Mouse (Mus musculus) hindbrain, embryonic 10.5 days (tissue): ENCODE measurements around the gene Cercam. TPM values are rescaled to one million over a fixed set of nuclear protein-coding genes. Genes with fewer than 3 reads are reported as not detected.

Source experiments
- DNase-seq: peaks from one replicate; pipeline ENCODE4 v3.0.0-alpha.2; 2017; ENCODE audit warnings: low spot score
- H3K27ac ChIP-seq: fragments of 300-500 bp; sonication (generic); 2 replicates; pipeline ENCODE4 v1.5.1; 2016; ENCODE audit warnings: mild to moderate bottlenecking, moderate library complexity
- H3K27me3 ChIP-seq: fragments of 300-500 bp; sonication (generic); 2 replicates; pipeline ENCODE4 v1.6.1; 2016; ENCODE audit warnings: mild to moderate bottlenecking; ENCODE audit not compliant: poor library complexity, insufficient read depth, severe bottlenecking
- H3K36me3 ChIP-seq: fragments of 300-500 bp; sonication (generic); 2 replicates; pipeline ENCODE4 v1.6.1; 2016; ENCODE audit warnings: mild to moderate bottlenecking, moderate library complexity
- H3K4me1 ChIP-seq: fragments of 300-500 bp; sonication (generic); replicated peaks from 2 replicates; pipeline ENCODE4 v1.6.1; 2016; ENCODE audit warnings: mild to moderate bottlenecking
- H3K4me3 ChIP-seq: fragments of 300-500 bp; sonication (generic); 2 replicates; pipeline ENCODE4 v1.5.1; 2016; ENCODE audit warnings: mild to moderate bottlenecking, moderate library complexity
- H3K9me3 ChIP-seq: fragments of 300-500 bp; sonication (generic); 2 replicates; pipeline ENCODE4 v1.6.1; 2016; ENCODE audit warnings: mild to moderate bottlenecking, moderate library complexity
- WGBS: fragments of 180-500 bp; shearing (Covaris S2); methylation state at CpG from one replicate; pipeline ENCODE4 v1.1.7; 2016; 5-methylcytosine and 5-hydroxymethylcytosine counted together
- polyA plus RNA-seq: library from polyadenylated mRNA; unstranded; fragments of >200 nt; fragmentation: Nextera tagmentation; extraction: Ambion mirVana; gene quantifications from 2 replicates; pipeline ENCODE4 v1.2.1, GENCODE M21; 2016

The Cercam gene
- polyA plus RNA-seq = 49.1 and 56.2 TPM in 2 replicates

- under 1% methylated on average over 44 of the region's 44 CpGs for WGBS
Observed at GRCm38 (mm10) chr2:29868949-29869645, at the start of gene Cercam. Cercam (plus strand) TSS chr2:29869164.

GRCm38 (mm10) chr2:29819363-29819762 is 49.6 kb upstream of the Cercam start:
- H3K36me3 ChIP-seq = peaks cover 27% of the 10 kb centered on the region
- no peak for DNase-seq
- peaks cover 51% of the 10 kb centered on the region for H3K4me1 ChIP-seq
- H3K4me3 ChIP-seq = peak overlapping the region; percentile 46
- H3K27me3 ChIP-seq = no peaks in the 10 kb centered on the region
- 5% methylated on average over 2 of the region's 2 CpGs for WGBS
- H3K27ac ChIP-seq = peak overlapping the region; percentile 92
- no peaks in the 10 kb centered on the region for H3K9me3 ChIP-seq

More at GRCm38 (mm10) chr2:29868949-29869645, at the start of gene Cercam:
- Histone ChIP-seq H3K4me3 (peak within 1 kb of the TSS; percentile 76), H3K4me1 (peaks cover 41% of the 10 kb centered on the region), H3K36me3 (peaks cover 33% of the 10 kb centered on the region), H3K27ac (peak within 1 kb of the TSS; percentile 92), H3K9me3 (no peaks in the 10 kb centered on the region), H3K27me3 (peaks cover 3% of the 10 kb centered on the region; the same call in 1 of the 2 replicates)
- DNase-seq = peak; percentile 93

GRCm38 (mm10) chr2:29820025-29820817 is 48.7 kb upstream of the Cercam start, which contains the start of gene Urm1:
Urm1 (plus strand) TSS chr2:29820075.
- WGBS = under 1% methylated on average over 35 of the region's 35 CpGs
- Histone ChIP-seq H3K27ac (peak within 1 kb of the TSS; percentile 92), H3K4me3 (peak within 1 kb of the TSS; percentile 46), H3K9me3 (no peaks in the 10 kb centered on the region), H3K4me1 (peaks cover 51% of the 10 kb centered on the region), H3K27me3 (no peaks in the 10 kb centered on the region), H3K36me3 (peaks cover 22% of the 10 kb centered on the region)
- peak; percentile 95 for DNase-seq

- H3K4me3 ChIP-seq = peak overlapping the region; percentile 98
- WGBS = 17% methylated on average over 11 of the region's 11 CpGs
Observed at GRCm38 (mm10) chr2:29826318-29826925, 42.5 kb upstream of the Cercam start.

GRCm38 (mm10) chr2:29826926-29827708 is 41.8 kb upstream of the Cercam start:
- no peaks in the 10 kb centered on the region for H3K27me3 ChIP-seq
- H3K27ac ChIP-seq = peak overlapping the region; percentile 95
- H3K4me1 ChIP-seq = peaks cover 24% of the 10 kb centered on the region
- peak; percentile 97 for DNase-seq
- H3K4me3 ChIP-seq = peak overlapping the region; percentile 98
- peaks cover 39% of the 10 kb centered on the region for H3K36me3 ChIP-seq
- H3K9me3 ChIP-seq = no peaks in the 10 kb centered on the region
- WGBS = under 1% methylated on average over 48 of the region's 48 CpGs

More at GRCm38 (mm10) chr2:29826318-29826925, 42.5 kb upstream of the Cercam start:
- H3K4me1 ChIP-seq = peaks cover 27% of the 10 kb centered on the region
- H3K36me3 ChIP-seq = peaks cover 32% of the 10 kb centered on the region
- no peak for DNase-seq
- H3K27ac ChIP-seq = peak overlapping the region; percentile 95
- no peaks in the 10 kb centered on the region for H3K27me3 ChIP-seq
- H3K9me3 ChIP-seq = no peaks in the 10 kb centered on the region

GRCm38 (mm10) chr2:29827709-29828024 is 41.3 kb upstream of the Cercam start:
- peaks cover 42% of the 10 kb centered on the region for H3K36me3 ChIP-seq
- no peak for DNase-seq
- peak overlapping the region; percentile 98 for H3K4me3 ChIP-seq
- WGBS = 2% methylated on average over 12 of the region's 12 CpGs
- peak overlapping the region; percentile 95 for H3K27ac ChIP-seq
- H3K9me3 ChIP-seq = no peaks in the 10 kb centered on the region
- no peaks in the 10 kb centered on the region for H3K27me3 ChIP-seq
- peaks cover 24% of the 10 kb centered on the region for H3K4me1 ChIP-seq

GRCm38 (mm10) chr2:29831106-29831505 is 37.9 kb upstream of the Cercam start:
- H3K4me1 ChIP-seq = peaks cover 40% of the 10 kb centered on the region
- no peak overlapping the region for H3K4me3 ChIP-seq
- 0 out of 2 replicates have a peak overlapping the region, but pooled peaks have one; percentile 23 for H3K27ac ChIP-seq
- 90% methylated on average over 4 of the region's 4 CpGs for WGBS
- no peaks in the 10 kb centered on the region; the same call in 1 of the 2 replicates for H3K27me3 ChIP-seq
- no peak for DNase-seq
- peaks cover 53% of the 10 kb centered on the region for H3K36me3 ChIP-seq
- no peaks in the 10 kb centered on the region for H3K9me3 ChIP-seq

- Histone ChIP-seq H3K27me3 (no peaks in the 10 kb centered on the region; the same call in 1 of the 2 replicates), H3K4me1 (peaks cover 49% of the 10 kb centered on the region), H3K9me3 (no peaks in the 10 kb centered on the region), H3K27ac (peak overlapping the region; percentile 77), H3K4me3 (no peak overlapping the region), H3K36me3 (peaks cover 68% of the 10 kb centered on the region)
- DNase-seq = no peak
- 94% methylated on average over 5 of the region's 5 CpGs for WGBS
Observed at GRCm38 (mm10) chr2:29833796-29834195, 35.2 kb upstream of the Cercam start.

GRCm38 (mm10) chr2:29835391-29835899 is 33.5 kb upstream of the Cercam start:
- peak overlapping the region; percentile 35 for H3K4me3 ChIP-seq
- H3K36me3 ChIP-seq = peaks cover 58% of the 10 kb centered on the region
- DNase-seq = peak; percentile 70
- peaks cover 63% of the 10 kb centered on the region for H3K4me1 ChIP-seq
- no peaks in the 10 kb centered on the region for H3K9me3 ChIP-seq
- WGBS = 28% methylated on average over 2 of the region's 2 CpGs
- H3K27ac ChIP-seq = peak overlapping the region; percentile 100
- H3K27me3 ChIP-seq = no peaks in the 10 kb centered on the region; the same call in 1 of the 2 replicates

- peaks cover 97% of the 10 kb centered on the region for H3K4me1 ChIP-seq
- 23% methylated on average over 4 of the region's 4 CpGs for WGBS
- peak overlapping the region; percentile 100 for H3K27ac ChIP-seq
- peaks cover 16% of the 10 kb centered on the region for H3K27me3 ChIP-seq
- H3K4me3 ChIP-seq = peak overlapping the region; percentile 29
- peak; percentile 91 for DNase-seq
- peaks cover 62% of the 10 kb centered on the region for H3K36me3 ChIP-seq
- H3K9me3 ChIP-seq = no peaks in the 10 kb centered on the region
Observed at GRCm38 (mm10) chr2:29839460-29839859, 29.5 kb upstream of the Cercam start.

- Histone ChIP-seq H3K4me3 (peak overlapping the region; percentile 91), H3K36me3 (peaks cover 55% of the 10 kb centered on the region), H3K27me3 (peaks cover 55% of the 10 kb centered on the region), H3K9me3 (no peaks in the 10 kb centered on the region), H3K27ac (peak overlapping the region; percentile 100), H3K4me1 (peaks cover 95% of the 10 kb centered on the region)
- 35% methylated on average over 9 of the region's 9 CpGs for WGBS
- peak; percentile 79 for DNase-seq
Observed at GRCm38 (mm10) chr2:29843231-29844105, 25.5 kb upstream of the Cercam start.
